Mouse (Mus musculus): ENCODE data around the gene Anp32a. TPM values are rescaled to one million over a fixed set of nuclear protein-coding genes. Genes with fewer than 3 reads are reported as not detected.

The Anp32a gene
- total and polyA plus RNA-seq, 2 experiments = 27.3 to 96.2 TPM

- Histone ChIP-seq H3K27ac (replicated peaks; ENCODE audit: insufficient read depth, low read depth, low read length) (0 out of 2 replicates have a peak overlapping the region, but pooled peaks have one; percentile 5), H3K36me3 (ENCODE audit: control insufficient read depth, insufficient read depth, low read length) (no peaks in the 10 kb centered on the region; the same call in 1 of the 2 replicates), H3K4me1 (ENCODE audit: control insufficient read depth, insufficient read depth, low read length) (peaks cover 63% of the 10 kb centered on the region), H3K27me3 (ENCODE audit: control insufficient read depth, insufficient read depth, low read length) (no peaks in the 10 kb centered on the region), H3K9ac (ENCODE audit: low read depth, low read length) (peak overlapping the region; percentile 1; the same call in 1 of the 2 replicates), H3K4me3 (ENCODE audit: insufficient read depth, low read depth, low read length) (no peak overlapping the region), H3K79me2 (ENCODE audit: control insufficient read depth, insufficient read depth, low read length) (peaks cover 51% of the 10 kb centered on the region)
- 58% methylated on average over 11 of the region's 11 CpGs for WGBS
- no peak for DNase-seq (ENCODE audit: extremely low read depth, low read depth, low spot score)
- TF ChIP-seq CTCF (IDR thresholded peaks at IDR 0.05; ENCODE audit: low read depth, low read length) (no peak), POLR2A (IDR thresholded peaks at IDR 0.05; ENCODE audit: extremely low read depth, insufficient read depth, low read length) (no peak)
Measured at GRCm38 (mm10) chr9:62362835-62363385, 21.8 kb downstream of the Anp32a start.

- peak overlapping the region; percentile 11; the same call in 1 of the 2 replicates for H3K9ac ChIP-seq (ENCODE audit: low read depth, low read length)
- H3K36me3 ChIP-seq (ENCODE audit: control insufficient read depth, insufficient read depth, low read length) = no peaks in the 10 kb centered on the region; the same call in 1 of the 2 replicates
- 0 out of 2 replicates have a peak overlapping the region, but pooled peaks have one; percentile 5 for H3K27ac ChIP-seq (replicated peaks; ENCODE audit: insufficient read depth, low read depth, low read length)
- TF ChIP-seq POLR2A (IDR thresholded peaks at IDR 0.05; ENCODE audit: extremely low read depth, insufficient read depth, low read length) (no peak), CTCF (IDR thresholded peaks at IDR 0.05; ENCODE audit: low read depth, low read length) (no peak)
- H3K4me1 ChIP-seq (ENCODE audit: control insufficient read depth, insufficient read depth, low read length) = peaks cover 66% of the 10 kb centered on the region
- no peaks in the 10 kb centered on the region for H3K27me3 ChIP-seq (ENCODE audit: control insufficient read depth, insufficient read depth, low read length)
- 14% methylated on average over 24 of the region's 24 CpGs for WGBS
- H3K79me2 ChIP-seq (ENCODE audit: control insufficient read depth, insufficient read depth, low read length) = peaks cover 53% of the 10 kb centered on the region
- H3K4me3 ChIP-seq (ENCODE audit: insufficient read depth, low read depth, low read length) = no peak overlapping the region
- peak; percentile 83 for DNase-seq (ENCODE audit: extremely low read depth, low read depth, low spot score)
Measured at GRCm38 (mm10) chr9:62363619-62364018, 22.5 kb downstream of the Anp32a start.

GRCm38 (mm10) chr9:62364216-62364615, 23.1 kb downstream of the Anp32a start:
- H3K79me2 ChIP-seq (ENCODE audit: control insufficient read depth, insufficient read depth, low read length) = peaks cover 54% of the 10 kb centered on the region
- peaks cover 63% of the 10 kb centered on the region for H3K4me1 ChIP-seq (ENCODE audit: control insufficient read depth, insufficient read depth, low read length)
- WGBS = 58% methylated on average over 6 of the region's 6 CpGs
- H3K9ac ChIP-seq (ENCODE audit: low read depth, low read length) = no peak overlapping the region
- TF ChIP-seq CTCF (IDR thresholded peaks at IDR 0.05; ENCODE audit: low read depth, low read length) (no peak), POLR2A (IDR thresholded peaks at IDR 0.05; ENCODE audit: extremely low read depth, insufficient read depth, low read length) (no peak)
- no peaks in the 10 kb centered on the region for H3K27me3 ChIP-seq (ENCODE audit: control insufficient read depth, insufficient read depth, low read length)
- DNase-seq (ENCODE audit: extremely low read depth, low read depth, low spot score) = no peak
- no peak overlapping the region for H3K4me3 ChIP-seq (ENCODE audit: insufficient read depth, low read depth, low read length)
- H3K36me3 ChIP-seq (ENCODE audit: control insufficient read depth, insufficient read depth, low read length) = no peaks in the 10 kb centered on the region; the same call in 1 of the 2 replicates
- H3K27ac ChIP-seq (replicated peaks; ENCODE audit: insufficient read depth, low read depth, low read length) = no peak overlapping the region

GRCm38 (mm10) chr9:62364831-62365230, 23.7 kb downstream of the Anp32a start:
- peaks cover 64% of the 10 kb centered on the region for H3K4me1 ChIP-seq (ENCODE audit: control insufficient read depth, insufficient read depth, low read length)
- H3K27ac ChIP-seq (replicated peaks; ENCODE audit: insufficient read depth, low read depth, low read length) = no peak overlapping the region; the same call in 1 of the 2 replicates
- H3K36me3 ChIP-seq (ENCODE audit: control insufficient read depth, insufficient read depth, low read length) = no peaks in the 10 kb centered on the region
- no peaks in the 10 kb centered on the region for H3K27me3 ChIP-seq (ENCODE audit: control insufficient read depth, insufficient read depth, low read length)
- no peak overlapping the region for H3K9ac ChIP-seq (ENCODE audit: low read depth, low read length)
- WGBS = 23% methylated on average over 7 of the region's 7 CpGs
- H3K79me2 ChIP-seq (ENCODE audit: control insufficient read depth, insufficient read depth, low read length) = peaks cover 53% of the 10 kb centered on the region
- H3K4me3 ChIP-seq (ENCODE audit: insufficient read depth, low read depth, low read length) = no peak overlapping the region
- DNase-seq (ENCODE audit: extremely low read depth, low read depth, low spot score) = no peak
- TF ChIP-seq CTCF (IDR thresholded peaks at IDR 0.05; ENCODE audit: low read depth, low read length) (no peak), POLR2A (IDR thresholded peaks at IDR 0.05; ENCODE audit: extremely low read depth, insufficient read depth, low read length) (no peak)

GRCm38 (mm10) chr9:62365326-62366080, 24.4 kb downstream of the Anp32a start:
- TF ChIP-seq CTCF (IDR thresholded peaks at IDR 0.05; ENCODE audit: low read depth, low read length) (no peak), POLR2A (IDR thresholded peaks at IDR 0.05; ENCODE audit: extremely low read depth, insufficient read depth, low read length) (no peak)
- Histone ChIP-seq H3K36me3 (ENCODE audit: control insufficient read depth, insufficient read depth, low read length) (no peaks in the 10 kb centered on the region), H3K27ac (replicated peaks; ENCODE audit: insufficient read depth, low read depth, low read length) (no peak overlapping the region; the same call in 1 of the 2 replicates), H3K4me1 (ENCODE audit: control insufficient read depth, insufficient read depth, low read length) (peaks cover 63% of the 10 kb centered on the region), H3K9ac (ENCODE audit: low read depth, low read length) (no peak overlapping the region), H3K4me3 (ENCODE audit: insufficient read depth, low read depth, low read length) (no peak overlapping the region), H3K27me3 (ENCODE audit: control insufficient read depth, insufficient read depth, low read length) (no peaks in the 10 kb centered on the region), H3K79me2 (ENCODE audit: control insufficient read depth, insufficient read depth, low read length) (peaks cover 50% of the 10 kb centered on the region)
- WGBS = 27% methylated on average over 8 of the region's 8 CpGs
- DNase-seq (ENCODE audit: extremely low read depth, low read depth, low spot score) = peak; percentile 64

Data from liver, adult 2 months (tissue).